Mouse (Mus musculus) heart, embryonic 14.5 days (tissue): ENCODE results near the gene Gse1. TPM values are rescaled to one million over a fixed set of nuclear protein-coding genes. Genes with fewer than 3 reads are reported as not detected.

Experiments
- ATAC-seq: fragments of 200-750 bp; cut with Nextera tagmentation; 2 replicates; pipeline ENCODE4 v1.8.0; 2017; ENCODE audit warnings: low read depth, moderate TSS enrichment; ENCODE audit not compliant: insufficient number of reproducible peaks, insufficient read depth, low FRiP score
- H3K27ac ChIP-seq, 2 experiments: fragments of 200-500 bp in 1 of 2; fragments of 300-500 bp in 1 of 2; sonication (generic) in 1 of 2; replicated peaks in 1 of 2; 2 replicates each; pipeline ENCODE4 v1.5.1; 2012 to 2014; ENCODE audit warnings: low read depth in 2 of 2, low read length in 2 of 2, control low read depth in 1 of 2, mild to moderate bottlenecking in 1 of 2, mixed read lengths in 1 of 2; ENCODE audit not compliant: control insufficient read depth in 1 of 2, insufficient read depth in 1 of 2
- H3K27me3 ChIP-seq: fragments of 300-500 bp; sonication (generic); 2 replicates; pipeline ENCODE4 v1.6.1; 2014; ENCODE audit warnings: mild to moderate bottlenecking, low read length, control low read depth; ENCODE audit not compliant: control insufficient read depth, insufficient read depth
- H3K36me3 ChIP-seq: fragments of 300-500 bp; sonication (generic); 2 replicates; pipeline ENCODE4 v1.6.1; 2014; ENCODE audit warnings: mild to moderate bottlenecking, control low read depth, low read length, mixed read lengths; ENCODE audit not compliant: control insufficient read depth, insufficient read depth
- H3K4me1 ChIP-seq, 2 experiments: fragments of 200-500 bp in 1 of 2; fragments of 300-500 bp in 1 of 2; sonication (generic) in 1 of 2; 2 replicates each; pipeline ENCODE4 v1.6.1; 2012 to 2014; ENCODE audit warnings: low read length in 2 of 2, control low read depth in 1 of 2, mixed read lengths in 1 of 2; ENCODE audit not compliant: control insufficient read depth in 2 of 2, insufficient read depth in 2 of 2
- H3K4me2 ChIP-seq: fragments of 300-500 bp; sonication (generic); 2 replicates; pipeline ENCODE4 v1.6.1; 2014; ENCODE audit warnings: mild to moderate bottlenecking, low read length
- H3K4me3 ChIP-seq, 2 experiments: fragments of 200-500 bp in 1 of 2; fragments of 300-500 bp in 1 of 2; sonication (generic) in 1 of 2; 2 replicates each; pipeline ENCODE4 v1.5.1; 2012 to 2014; ENCODE audit warnings: low read length in 2 of 2, mild to moderate bottlenecking in 2 of 2, control low read depth in 1 of 2, low read depth in 1 of 2, moderate library complexity in 1 of 2; ENCODE audit not compliant: control insufficient read depth in 1 of 2, insufficient read depth in 1 of 2
- H3K9ac ChIP-seq: fragments of 300-500 bp; sonication (generic); 2 replicates; pipeline ENCODE4 v1.6.1; 2014; ENCODE audit warnings: mild to moderate bottlenecking, low read length
- H3K9me3 ChIP-seq: fragments of 300-500 bp; sonication (generic); 2 replicates; pipeline ENCODE4 v1.6.1; 2016; ENCODE audit warnings: low read length, control low read depth; ENCODE audit not compliant: control insufficient read depth
- WGBS: fragments of 180-500 bp; shearing (Covaris S2); extraction: QIAGEN DNeasy Blood & Tissue Kit; methylation state at CpG from one replicate; pipeline ENCODE4 v1.1.7; 2014; 5-methylcytosine and 5-hydroxymethylcytosine counted together
- polyA plus RNA-seq: library from polyadenylated mRNA; unstranded; fragments of >200 nt; fragmentation: Nextera tagmentation; extraction: Ambion mirVana; gene quantifications from 2 replicates; pipeline ENCODE4 v1.2.1, GENCODE M21; 2014

Gene Gse1
- polyA plus RNA-seq, 1 experiment from 2014 or later, result 12.2 TPM

GRCm38 (mm10) chr8:120276051-120276890 lies 48.0 kb downstream of the Gse1 start:
- Histone ChIP-seq H3K4me2 (peak overlapping the region; percentile 90), H3K36me3 (no peaks in the 10 kb centered on the region), H3K4me1 (peaks cover 30 to 44% of the 10 kb centered on the region in 2 experiments), H3K27me3 (no peaks in the 10 kb centered on the region), H3K4me3 (peak overlapping the region; percentile 28 to 47), H3K9me3 (no peaks in the 10 kb centered on the region), H3K27ac (peak overlapping the region; percentile 82 to 86), H3K9ac (peak overlapping the region; percentile 69)
- WGBS, result under 1% methylated on average over 49 of the region's 49 CpGs
- peak; percentile 86 for ATAC-seq

DNA sequence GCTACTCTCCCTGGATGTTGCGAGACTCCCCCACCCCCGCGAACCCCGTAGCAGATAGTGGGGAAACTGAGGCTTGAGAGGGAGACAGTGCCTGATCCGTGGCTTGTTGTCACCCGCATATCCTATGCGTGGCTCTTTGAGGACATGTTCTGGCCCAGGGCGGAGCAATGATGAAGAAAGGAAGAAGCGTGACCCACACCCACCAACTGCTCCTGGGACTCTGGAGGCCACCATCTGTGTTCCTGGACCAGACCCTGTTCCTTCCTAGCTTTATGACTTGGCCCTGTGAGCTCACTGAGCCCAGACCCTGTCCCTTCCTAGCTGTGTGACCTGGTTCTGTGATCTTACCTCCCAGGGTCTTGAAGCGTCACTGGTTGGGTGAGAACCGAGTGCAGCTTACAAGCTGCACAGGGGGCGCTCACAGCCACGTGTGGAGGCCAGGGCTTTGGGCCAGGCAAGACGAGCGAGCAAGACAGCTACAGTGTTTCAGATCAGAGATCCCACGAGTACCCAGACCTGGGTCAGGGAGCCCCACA lies 48.7 kb downstream of the Gse1 start:
- Histone ChIP-seq H3K4me3 (peak overlapping the region; percentile 28 to 47), H3K27me3 (no peaks in the 10 kb centered on the region), H3K27ac (peak overlapping the region; percentile 72 to 86), H3K9ac (peak overlapping the region; percentile 69), H3K4me1 (peaks cover 30 to 44% of the 10 kb centered on the region in 2 experiments), H3K36me3 (no peaks in the 10 kb centered on the region), H3K9me3 (no peaks in the 10 kb centered on the region), H3K4me2 (peak overlapping the region; percentile 90)
- ATAC-seq, result peak; percentile 1; the same call in 1 of the 2 replicates
- WGBS, result 12% methylated on average over 16 of the region's 16 CpGs

DNA sequence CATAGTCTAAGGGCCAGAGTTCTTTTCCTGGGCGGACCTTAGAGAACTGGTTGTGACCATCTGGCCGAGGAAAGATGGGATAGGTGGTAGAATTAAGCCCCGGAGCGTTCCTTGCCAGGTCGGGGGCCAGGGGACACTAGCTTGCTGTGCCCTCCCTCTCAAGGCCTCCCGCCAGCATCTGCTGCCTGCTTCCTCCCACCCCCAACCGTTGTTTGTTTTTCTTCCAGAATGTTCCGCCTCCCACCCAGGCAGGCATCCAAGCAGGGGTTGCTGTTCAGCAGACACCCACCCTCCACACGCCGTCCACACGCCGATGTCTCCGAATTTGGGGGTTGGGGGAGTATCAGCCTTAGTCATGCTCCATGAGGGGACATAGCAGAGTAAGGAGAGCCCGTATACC lies 49.8 kb downstream of the Gse1 start:
- H3K9me3 ChIP-seq, result no peaks in the 10 kb centered on the region
- no peak overlapping the region for H3K9ac ChIP-seq
- no peaks in the 10 kb centered on the region for H3K36me3 ChIP-seq
- no peak overlapping the region for H3K4me2 ChIP-seq
- WGBS, result 62% methylated on average over 14 of the region's 14 CpGs
- H3K27me3 ChIP-seq, result no peaks in the 10 kb centered on the region
- H3K4me3 ChIP-seq, result no peak overlapping the region
- no peak for ATAC-seq
- peak overlapping the region in 1 of 2 experiments; percentile 86; a peak in 1 of 4 replicates for H3K27ac ChIP-seq
- H3K4me1 ChIP-seq, result peaks cover 33 to 52% of the 10 kb centered on the region in 2 experiments

- H3K9ac ChIP-seq, result peak overlapping the region; percentile 21; the same call in 1 of the 2 replicates
- H3K27me3 ChIP-seq, result no peaks in the 10 kb centered on the region; the same call in 1 of the 2 replicates
- H3K36me3 ChIP-seq, result no peaks in the 10 kb centered on the region
- H3K27ac ChIP-seq, result peak overlapping the region in 1 of 2 experiments; percentile 44; a peak in 1 of 4 replicates
- no peak overlapping the region for H3K4me2 ChIP-seq
- 56% methylated on average over 8 of the region's 8 CpGs for WGBS
- peaks cover 36 to 55% of the 10 kb centered on the region in 2 experiments for H3K4me1 ChIP-seq
- no peak overlapping the region for H3K4me3 ChIP-seq
- no peak for ATAC-seq
- H3K9me3 ChIP-seq, result no peaks in the 10 kb centered on the region
Measured at GRCm38 (mm10) chr8:120279418-120279817, 51.2 kb downstream of the Gse1 start.

GRCm38 (mm10) chr8:120281487-120281886 lies 53.2 kb downstream of the Gse1 start:
- 24% methylated on average over 4 of the region's 4 CpGs for WGBS
- no peak for ATAC-seq
- no peak overlapping the region for H3K27ac ChIP-seq
- no peaks in the 10 kb centered on the region for H3K36me3 ChIP-seq
- H3K4me1 ChIP-seq, result peaks cover 37 to 54% of the 10 kb centered on the region in 2 experiments
- H3K9ac ChIP-seq, result no peak overlapping the region
- no peak overlapping the region for H3K4me2 ChIP-seq
- no peak overlapping the region for H3K4me3 ChIP-seq
- H3K27me3 ChIP-seq, result no peaks in the 10 kb centered on the region; the same call in 1 of the 2 replicates
- H3K9me3 ChIP-seq, result no peaks in the 10 kb centered on the region

DNA sequence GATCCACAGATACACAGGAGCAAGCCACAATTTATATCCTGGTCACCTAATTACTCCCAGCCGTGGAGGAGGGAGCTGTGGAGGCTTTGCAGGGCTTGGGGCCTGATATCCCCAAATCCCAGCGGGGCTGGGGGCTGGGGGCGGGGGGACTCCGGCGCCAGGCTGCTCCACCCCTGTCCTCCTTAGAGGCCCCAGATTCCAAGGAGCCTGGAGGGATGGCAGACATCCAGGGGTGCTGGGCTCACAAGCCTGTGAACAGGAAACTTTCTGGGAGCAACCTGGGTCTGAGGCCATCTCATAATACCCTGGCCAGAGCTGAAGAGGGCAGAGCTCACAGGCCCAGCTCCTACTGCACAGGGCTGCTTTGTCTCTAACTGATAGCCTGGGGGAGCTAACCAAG lies 54.2 kb downstream of the Gse1 start:
- no peak overlapping the region for H3K4me2 ChIP-seq
- ATAC-seq, result no peak
- H3K9me3 ChIP-seq, result no peaks in the 10 kb centered on the region
- H3K4me1 ChIP-seq, result peaks cover 30 to 45% of the 10 kb centered on the region in 2 experiments
- no peaks in the 10 kb centered on the region; the same call in 1 of the 2 replicates for H3K27me3 ChIP-seq
- H3K9ac ChIP-seq, result no peak overlapping the region
- 48% methylated on average over 5 of the region's 5 CpGs for WGBS
- no peaks in the 10 kb centered on the region for H3K36me3 ChIP-seq
- no peak overlapping the region for H3K4me3 ChIP-seq
- peak overlapping the region; percentile 47 to 59; a peak in 3 of 4 replicates for H3K27ac ChIP-seq

DNA sequence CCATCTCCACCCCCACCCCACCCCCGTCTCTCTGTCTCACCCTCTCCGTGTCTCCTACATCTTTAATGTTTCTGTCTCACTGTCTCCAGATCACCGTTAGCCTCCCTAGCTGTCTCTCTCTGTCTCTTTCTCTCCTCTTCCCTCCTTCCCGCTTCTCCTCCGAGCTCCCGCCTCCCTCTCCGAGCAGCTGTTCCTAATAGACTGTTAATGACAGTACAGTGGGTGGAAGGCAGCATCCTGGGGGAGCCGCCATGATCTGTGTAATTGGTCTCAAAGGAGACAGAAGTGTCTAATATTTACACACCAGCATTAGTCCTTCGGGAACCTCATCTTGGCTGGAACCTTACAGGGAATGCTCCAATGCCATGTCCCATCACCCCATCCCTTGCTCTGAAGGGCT lies 56.0 kb downstream of the Gse1 start:
- no peak for ATAC-seq
- no peak overlapping the region for H3K4me2 ChIP-seq
- H3K9me3 ChIP-seq, result no peaks in the 10 kb centered on the region
- whole genome bisulfite sequencing, result 67% methylated on average over 9 of the region's 9 CpGs
- H3K4me3 ChIP-seq, result no peak overlapping the region
- H3K36me3 ChIP-seq, result no peaks in the 10 kb centered on the region
- H3K27me3 ChIP-seq, result no peaks in the 10 kb centered on the region; the same call in 1 of the 2 replicates
- H3K27ac ChIP-seq, result 0 out of 4 replicates have a peak overlapping the region, but pooled peaks of 1 of the 2 experiments have one; percentile 30
- peaks cover 32 to 42% of the 10 kb centered on the region in 2 experiments for H3K4me1 ChIP-seq
- H3K9ac ChIP-seq, result no peak overlapping the region
